Mouse (Mus musculus): ENCODE measurements at regions not wholly inside any gene's neighbourhood (a gene's known extent, or its start where the extent isn't known, plus 50 kb on each side); places are given as distances from the start of the nearest gene placed in this dataset.
"Not testable (repeated sequence)": the region's sequence is repeated elsewhere in the genome, so short reads cannot be mapped to it uniquely, and the experiment has no call there.

DNA sequence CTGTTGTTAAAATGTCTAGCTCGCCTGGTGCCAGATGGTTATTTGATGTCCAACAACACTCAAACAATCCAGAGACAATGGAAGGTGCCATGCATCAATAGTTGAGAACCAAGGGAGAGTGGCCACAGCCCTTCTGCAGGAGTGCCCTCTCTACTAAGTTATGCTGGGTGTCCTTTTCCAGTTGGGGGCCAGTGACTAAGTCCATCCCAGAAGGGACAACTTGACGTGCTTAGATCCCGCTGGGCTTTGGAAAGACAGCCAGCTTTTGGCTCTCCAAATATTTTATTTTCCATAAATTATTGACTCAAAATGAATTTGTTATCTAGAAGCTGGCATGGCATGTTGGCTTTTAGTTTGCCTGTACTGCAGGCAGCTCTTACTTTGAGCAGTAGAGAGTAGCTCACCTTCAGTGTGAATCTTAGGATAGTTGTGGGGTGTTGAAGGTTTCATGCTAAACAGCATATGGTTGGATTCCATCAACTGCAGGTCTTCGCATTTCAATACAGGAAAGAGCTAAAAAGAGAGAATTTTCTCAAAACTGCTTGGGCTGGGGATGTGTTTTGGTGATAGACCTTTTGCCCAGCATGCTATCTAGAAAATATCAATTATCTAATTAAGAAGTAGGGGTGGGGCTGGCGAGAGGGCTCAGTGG, 120.8 kb upstream of the Cpsf6 start:
- in situ Hi-C loops (cut with MboI, MseI): no loop called here

DNA sequence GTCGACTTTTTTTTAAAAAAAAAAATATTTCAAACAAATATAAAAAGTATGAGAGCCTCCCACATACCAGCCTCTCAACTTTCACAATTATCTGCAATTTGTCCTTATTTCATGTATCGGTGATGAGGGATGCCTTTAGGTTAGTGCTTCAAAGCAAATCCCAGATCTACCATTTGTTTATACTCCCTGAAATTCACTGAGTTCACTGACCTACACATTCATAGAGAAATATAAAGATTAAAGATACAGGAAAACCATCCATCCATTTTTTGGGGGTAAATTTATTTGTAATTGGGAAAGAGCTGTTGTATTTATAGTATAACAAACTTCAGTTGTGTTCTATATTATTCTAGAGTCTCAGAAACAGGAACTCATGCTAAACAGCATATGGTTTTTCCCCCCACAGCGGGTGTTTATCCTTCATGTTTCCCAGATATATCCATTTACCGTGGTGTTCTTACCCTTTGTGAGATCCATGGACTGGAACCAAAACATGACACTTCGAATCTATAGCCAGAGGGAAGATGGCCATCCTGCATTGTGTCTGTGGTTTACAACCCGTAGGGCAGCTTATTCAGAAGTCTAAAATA, 120.1 kb upstream of the Cpsf6 start:
- in situ Hi-C loops (cut with MboI, MseI): no loop called here

DNA sequence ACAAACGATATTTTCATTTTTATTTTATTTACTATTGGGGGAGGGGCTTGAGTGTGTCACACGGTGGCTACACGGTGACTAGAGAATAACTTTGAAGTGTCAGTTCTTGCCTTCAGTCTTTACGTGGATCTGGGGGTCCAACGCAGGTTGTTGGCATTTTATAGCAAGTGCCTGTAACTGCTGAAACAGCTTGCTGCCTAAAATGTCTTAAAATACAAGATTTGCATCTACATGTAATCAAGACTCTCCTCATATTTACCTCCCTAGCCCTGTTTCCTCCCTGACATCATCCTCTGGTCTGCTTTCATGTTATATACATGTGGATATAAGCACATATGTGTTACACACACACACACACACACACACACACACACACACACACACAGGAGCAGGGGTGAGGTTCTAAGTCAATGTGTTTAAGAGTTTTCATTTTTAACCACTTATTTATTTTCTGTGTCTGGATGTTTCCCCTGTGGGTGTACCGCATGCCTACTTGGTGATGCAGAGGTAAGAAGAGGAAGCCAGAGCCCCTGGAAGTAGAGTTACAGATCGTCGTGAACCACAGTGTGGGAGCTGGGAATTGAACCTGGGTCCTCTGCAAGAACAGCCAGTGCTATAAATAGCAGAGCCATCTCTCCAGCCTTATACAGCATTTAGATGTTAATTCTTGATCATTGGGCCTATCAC, 119.5 kb upstream of the Cpsf6 start:
- in situ Hi-C loops (cut with MboI, MseI): no loop called here

DNA sequence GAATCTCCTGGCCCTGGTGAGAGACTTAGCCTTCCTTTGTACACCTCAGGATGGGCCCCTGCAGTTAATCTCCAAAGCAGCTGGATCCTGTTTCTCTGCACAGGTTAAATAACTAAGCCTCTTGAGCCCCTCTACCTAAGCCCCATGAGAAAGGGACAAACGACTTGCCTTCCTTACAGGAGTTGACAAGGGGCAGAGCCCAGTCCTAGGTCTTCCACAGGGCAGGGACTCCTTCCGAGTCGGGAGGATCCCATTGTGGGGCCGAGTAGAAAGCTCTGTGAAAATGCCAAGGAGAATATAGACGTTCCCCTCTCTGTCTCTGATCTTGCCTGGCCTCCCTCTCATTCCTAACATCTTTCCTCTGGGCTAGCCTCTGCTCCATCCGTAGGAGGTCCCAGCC, 118.7 kb upstream of the Cpsf6 start:
- in situ Hi-C loops (cut with MboI, MseI): no loop called here

DNA sequence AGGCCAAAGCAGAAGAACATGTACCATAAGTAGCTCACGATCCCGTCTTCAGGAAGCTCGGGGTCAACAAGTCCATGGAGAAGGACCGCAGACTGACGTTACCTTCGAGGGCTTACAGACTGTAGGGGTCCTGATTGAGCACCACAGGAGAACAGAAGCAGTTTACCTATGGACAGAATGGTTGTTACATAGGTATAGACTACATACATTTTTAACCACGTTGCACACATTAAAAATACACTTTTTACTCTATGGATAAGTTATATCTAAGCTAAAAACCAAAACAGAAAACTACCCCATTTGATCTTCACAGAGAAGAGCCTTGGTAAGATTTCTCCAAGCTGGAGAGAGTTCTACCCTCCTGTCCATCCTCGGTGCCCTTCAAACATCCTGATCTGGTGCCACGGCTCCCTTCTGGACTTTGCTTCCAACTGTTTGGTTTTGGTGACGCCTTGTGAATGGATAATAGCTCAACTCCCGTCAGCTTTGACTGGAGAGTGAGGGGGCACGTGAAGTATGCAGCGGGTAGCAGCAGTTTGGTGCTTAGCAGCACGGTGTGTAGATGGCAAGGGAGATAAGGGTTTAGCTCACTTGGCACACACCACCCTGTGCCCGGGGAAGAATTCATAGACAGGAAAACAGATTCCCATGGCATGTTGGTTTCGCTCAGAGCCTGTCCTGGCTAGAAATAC, 117.9 kb upstream of the Cpsf6 start:
- in situ Hi-C loops (cut with MboI, MseI): no loop called here

DNA sequence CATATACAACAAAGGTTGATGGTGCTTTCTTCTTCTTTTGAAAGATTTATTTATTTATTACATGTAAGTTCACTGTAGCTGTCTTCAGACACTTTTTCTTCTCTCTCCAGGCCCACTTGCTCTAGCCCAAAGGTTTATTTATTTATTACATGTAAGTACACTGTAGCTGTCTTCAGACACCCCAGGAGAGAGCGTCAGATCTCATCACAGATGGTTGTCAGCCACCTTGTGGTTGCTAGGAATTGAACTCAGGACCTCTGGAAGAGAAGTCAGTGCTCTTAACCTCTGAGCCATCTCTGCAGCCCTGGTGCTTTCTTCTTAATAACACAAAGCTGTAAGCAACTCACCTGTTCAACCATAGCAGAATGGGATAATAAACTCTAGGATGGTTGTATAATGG, 117.3 kb upstream of the Cpsf6 start:
- in situ Hi-C loops (cut with MboI, MseI): not testable (repeated sequence)

DNA sequence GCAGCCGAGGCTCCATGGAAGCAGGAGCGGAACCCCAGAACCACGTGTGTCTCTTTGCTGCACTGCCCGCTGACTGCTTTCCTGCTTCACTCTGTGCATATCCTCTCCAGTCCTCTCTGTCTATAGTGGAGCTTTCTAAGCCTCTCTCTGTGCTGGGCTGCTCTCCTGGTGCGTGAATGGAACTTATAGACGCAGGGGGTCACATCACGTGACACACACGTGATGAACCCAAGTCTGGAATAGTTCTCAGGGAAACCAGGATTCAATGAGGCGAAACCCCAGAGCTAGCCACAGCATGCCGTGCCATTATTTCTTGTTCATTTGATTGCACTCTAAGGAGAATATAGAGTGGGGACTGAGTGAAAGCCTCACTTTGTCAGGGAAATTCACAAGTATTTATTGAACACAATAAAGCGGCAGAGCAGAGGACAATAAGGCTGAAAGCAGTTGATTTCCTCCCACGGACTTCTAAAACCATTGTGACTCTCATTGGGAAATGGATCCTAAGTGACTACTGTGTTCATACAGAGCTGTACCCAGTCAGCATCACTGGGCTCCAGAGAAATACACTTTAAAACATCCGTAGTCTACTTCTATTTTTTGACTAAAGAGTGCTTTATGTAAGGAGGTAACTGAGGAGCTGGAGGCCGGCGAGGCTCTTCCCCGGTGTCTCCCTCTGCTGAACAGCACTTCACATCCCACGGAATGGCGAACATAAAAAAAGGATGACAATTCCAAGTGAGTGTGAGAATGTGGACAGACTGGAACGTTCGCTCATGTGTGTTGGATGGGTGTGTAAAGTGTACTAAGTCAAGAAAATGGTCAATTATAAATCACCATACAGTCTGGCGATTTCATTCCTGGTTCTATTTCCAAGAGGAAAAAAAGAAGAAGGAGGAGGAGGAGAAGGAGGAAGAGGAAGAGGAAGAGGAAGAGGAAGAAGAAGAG, 116.5 kb upstream of the Cpsf6 start:
- in situ Hi-C loops (cut with MboI, MseI): no loop called here

DNA sequence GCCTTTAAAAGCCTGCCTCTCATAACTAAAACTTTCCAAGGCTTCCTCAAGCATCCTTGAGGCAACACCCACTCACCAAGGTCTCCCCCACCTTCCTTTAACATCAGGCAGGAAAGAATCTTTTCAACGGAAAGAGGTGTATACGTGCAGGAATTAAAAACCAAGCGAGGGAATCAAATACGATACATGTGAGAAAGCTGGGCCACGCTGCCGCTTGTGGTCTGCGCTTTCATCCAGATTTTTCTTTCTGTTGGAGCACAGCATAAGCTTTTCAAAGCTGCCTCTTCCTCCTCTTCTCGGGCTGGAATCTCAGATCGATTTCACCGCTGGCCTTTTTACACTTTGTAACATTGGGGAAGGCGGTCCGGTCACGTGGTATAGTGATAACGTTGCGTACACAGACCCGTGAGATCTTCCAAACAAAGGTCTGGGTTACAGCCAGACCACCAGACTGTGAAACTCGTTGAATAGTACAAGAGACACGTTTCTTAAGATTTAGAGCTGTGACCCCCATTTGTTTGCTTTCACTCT, 114.4 kb upstream of the Cpsf6 start:
- in situ Hi-C loops (cut with MboI, MseI): no loop called here

DNA sequence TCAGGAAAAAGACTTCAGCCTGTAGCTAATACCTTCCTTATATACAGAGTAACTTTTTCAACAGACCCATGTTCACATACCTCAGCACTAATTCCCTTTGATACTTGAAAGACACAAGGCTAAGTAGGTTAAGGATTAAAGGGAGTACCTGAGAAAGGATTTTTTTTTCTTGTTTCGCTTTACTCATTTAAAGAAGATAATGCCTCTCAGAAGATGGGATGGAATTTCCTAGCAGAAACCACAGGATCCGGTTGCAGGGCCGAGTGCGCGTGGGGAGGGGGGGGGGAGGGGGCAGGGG, 114.0 kb upstream of the Cpsf6 start:
- in situ Hi-C loops (cut with MboI, MseI): no loop called here

DNA sequence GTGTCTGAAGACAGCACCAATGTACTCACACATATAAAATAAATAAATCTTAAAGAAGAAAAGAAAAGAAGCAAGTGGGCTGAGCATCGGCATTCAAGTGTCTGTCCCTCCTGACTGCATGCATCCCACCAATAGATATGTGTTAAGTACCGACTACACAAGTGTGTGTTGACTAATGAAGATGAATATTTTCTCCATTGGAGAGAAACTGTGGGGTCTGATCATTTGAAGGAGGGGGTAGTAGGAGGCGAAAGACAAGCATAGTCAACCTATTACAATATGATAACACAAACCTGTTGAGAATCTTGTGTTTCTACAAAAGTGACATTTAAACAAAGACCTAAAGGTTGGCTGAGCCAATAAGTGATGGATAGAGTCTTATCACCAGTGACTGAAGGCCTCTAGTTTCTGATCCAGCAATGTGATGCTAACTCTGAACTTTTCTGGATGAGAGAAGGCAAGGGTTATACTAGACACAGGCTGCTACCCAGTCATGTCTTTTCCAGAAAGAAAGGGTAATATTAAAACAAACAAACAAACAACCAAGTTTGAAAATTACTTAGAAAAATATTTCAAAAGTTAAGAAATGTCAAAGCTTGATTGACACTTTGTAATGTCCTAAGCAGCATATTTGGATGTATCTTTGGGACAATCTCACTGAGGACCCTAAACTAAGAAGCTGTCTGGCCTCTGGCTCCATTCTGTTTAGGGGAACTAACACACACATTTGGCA, 113.4 kb upstream of the Cpsf6 start:
- in situ Hi-C loops (cut with MboI, MseI): no loop called here

DNA sequence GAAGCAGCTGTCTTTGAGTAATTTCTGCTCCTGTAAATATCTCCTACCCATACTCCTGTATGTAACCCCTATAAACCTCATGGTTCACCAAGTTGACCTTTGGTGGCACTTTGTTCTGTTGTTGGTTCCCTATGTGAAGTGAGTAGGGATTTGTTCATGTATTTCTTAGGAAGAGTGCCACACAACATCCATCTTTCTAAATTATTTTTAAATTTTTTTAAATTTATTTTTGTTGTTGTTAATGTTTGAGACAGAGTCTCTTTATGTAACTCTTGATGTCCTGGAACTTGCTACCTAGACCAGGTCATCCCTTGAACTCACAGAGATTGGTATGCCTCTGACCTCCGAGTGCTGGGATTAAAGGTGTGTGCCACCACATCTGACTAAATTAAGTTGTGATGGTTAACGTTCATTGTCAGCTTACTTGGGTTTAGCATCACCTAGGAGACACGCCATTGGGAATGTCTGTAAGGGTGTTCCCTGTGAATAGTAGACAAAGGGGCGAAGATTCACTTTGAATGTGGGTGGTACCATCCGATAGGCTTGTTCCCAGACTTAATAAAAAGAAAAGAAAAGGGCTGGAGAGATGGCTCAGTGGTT, 112.7 kb upstream of the Cpsf6 start:
- in situ Hi-C loops (cut with MboI, MseI): no loop called here

DNA sequence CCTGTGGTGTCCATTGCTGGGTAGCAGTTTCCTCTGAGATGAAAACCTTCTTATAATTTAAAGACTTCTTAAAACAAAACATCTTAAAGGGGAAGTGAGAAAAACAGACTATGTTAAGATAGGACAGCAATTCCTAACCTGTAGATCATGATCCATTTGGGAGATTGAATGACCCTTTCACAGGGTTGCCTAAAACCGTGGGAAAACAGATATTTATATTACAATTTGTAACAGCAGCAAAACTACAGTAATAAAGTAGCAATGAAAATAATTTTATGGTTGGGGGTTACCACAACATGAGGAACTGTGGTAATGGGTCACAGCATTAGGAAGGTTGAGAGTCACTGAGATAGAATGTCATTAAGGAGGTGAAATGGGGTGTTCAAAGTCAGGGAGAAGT, 111.9 kb upstream of the Cpsf6 start:
- in situ Hi-C loops (cut with MboI, MseI): no loop called here

DNA sequence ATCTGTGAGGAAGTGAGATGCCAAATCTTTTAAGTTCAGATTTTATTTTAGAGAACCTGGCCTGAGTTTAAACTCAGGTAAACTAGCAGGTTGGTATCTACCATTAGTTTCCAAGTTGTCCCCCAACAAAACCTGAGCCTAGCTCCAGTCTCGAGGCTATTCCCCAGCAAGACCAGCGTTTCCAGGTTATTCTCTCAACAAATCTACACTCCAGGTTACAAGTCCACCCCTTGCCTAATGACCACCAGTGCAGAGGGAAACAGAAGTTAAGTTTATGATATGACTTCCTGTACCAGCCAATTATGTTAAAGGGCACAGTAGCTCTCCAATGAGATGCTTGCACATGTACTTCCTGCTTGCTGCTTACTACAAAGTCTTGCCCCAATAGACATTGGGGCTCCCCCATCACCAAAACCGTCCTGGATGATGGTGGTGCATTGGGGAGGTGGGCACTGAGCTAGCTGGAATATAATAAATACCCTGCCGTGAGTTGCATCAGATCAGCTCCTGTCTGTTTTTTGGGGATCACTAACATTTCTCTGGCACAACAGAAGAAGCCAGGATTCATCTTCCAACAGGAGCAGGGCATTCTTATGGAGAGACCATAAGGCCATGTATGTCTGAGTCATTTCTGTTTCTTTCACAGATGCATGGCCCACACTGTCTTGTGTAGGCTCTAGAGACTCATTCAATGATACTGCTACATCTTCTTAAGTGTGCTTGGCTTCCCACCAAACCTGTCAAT, 111.2 kb upstream of the Cpsf6 start:
- in situ Hi-C loops (cut with MboI, MseI): no loop called here

DNA sequence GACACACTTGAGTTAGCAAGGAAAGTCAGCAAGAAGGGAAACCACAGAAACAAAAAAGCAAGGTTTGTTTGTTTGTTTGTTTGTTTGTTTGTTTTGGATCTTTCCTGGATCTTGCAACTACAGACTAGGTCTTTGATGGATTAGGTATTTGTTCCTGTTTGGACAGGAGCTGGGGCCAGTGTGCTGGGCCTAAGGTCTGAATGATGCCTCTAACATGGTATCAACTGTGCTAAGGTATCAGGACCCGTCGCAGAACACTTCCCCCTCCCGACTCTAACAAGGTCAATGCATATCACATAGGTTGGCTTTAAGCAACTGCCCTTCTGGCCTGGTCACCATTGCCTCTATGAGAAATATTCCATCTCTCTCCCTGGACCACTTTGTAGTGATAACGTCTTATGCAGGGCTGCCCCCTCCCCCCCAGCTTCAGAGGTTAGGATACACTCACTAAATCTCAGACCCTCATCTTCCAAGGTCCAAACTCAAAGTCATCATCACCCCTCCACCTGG, 103.3 kb upstream of the Cpsf6 start:
- in situ Hi-C loops (cut with MboI, MseI): no loop called here

DNA sequence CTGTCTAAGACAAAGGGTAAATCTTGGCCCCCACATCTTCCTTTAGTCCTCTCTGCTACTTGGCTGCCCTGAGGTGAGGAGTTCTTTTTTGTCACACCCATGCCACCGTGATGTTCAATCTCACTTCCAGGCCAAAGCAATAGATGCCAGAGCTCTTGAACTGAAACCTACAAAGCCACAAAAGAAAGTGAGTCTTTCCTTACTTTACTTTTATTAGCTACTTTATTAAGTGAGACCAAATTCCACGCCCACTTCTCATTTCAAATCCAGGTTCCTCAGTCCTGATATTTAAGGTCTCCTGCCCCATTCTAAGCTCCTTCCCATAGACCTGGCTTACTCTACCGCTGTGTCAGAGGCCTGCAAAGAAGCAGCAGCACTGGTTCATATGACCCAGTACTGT, 102.5 kb upstream of the Cpsf6 start:
- in situ Hi-C loops (cut with MboI, MseI): no loop called here

DNA sequence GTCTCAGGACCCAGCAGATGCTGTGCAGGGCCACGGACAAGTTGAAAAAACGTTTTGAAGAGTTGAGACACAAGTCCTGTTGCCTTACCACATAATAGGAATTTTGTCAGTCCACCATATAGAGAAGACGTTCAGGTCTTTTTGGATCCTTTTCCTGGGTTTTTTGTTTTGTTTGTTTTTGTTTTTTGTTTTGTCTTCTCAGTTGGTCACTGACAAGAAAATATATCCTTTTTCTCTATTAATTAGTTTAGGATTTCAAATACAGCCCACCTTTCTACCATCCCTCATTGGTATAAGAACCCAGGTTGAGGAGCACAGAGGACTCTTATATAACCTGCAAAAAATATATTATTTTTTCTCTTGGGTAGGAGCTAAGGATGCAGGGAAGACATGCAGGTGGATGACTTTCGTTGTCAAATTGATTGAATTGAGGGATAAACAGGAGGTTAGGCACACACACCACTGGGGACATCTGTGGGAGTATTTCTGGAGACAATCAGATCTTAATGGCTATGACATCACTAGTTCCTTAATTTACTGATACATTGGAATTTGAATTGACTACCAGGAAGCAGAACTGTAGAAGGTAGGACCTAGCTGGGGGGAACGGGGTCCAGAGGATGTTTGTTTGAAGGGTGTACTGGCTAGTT, 101.7 kb upstream of the Cpsf6 start:
- in situ Hi-C loops (cut with MboI, MseI): no loop called here

DNA sequence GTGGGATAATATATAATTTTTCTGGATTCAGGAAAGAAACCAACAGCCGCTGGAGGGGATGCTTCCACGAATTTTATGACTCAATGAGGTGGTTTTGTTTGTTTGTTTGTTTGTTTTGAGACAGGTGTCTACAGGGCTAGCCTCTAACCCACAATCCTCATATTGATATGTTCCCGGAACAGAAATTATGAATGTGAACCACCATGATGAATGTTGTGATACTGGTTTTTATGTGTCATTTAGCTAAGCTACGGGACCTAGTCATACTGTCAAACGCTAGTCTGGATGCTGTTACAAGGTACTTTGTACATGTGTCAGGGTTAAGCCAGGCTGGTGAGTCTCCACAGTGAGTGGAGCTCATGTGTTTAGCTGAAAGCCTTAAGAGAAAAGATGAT, 100.6 kb upstream of the Cpsf6 start:
- in situ Hi-C loops (cut with MboI, MseI): no loop called here

DNA sequence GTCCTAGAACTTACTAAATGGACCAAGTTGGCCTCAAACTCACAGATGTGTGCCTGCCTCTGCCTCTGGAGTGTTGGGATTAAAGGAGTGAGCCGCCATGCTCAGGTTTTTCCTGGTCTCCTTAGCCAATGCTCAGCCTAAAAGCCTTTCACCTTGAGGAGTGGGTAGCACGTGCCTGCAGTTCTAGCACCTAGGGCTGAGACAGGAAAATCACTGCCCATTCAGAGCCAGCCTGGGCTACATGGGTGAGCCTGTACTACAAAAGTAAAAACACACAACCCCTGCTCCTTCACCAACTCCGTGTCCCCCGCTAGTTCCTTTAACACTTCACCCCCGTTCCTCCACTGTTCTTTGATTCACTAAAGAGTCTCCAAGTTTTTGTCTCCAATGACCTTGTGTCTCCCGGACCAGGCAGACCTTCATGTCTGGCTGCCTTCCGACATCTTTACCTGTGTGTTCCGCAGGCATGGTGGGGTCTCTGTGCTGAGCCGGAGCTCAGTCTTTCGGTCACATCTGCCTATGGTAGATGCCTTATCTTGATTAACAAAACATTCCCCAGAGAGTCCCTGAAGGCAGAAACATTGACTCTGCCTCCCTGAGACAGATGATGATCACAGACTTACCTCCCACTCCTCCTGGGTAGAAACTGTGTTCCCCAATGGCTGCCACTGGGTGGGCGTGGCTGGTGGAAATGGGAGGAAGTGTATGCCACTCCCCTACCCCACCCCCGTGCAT, 100.1 kb upstream of the Cpsf6 start:
- in situ Hi-C loops (cut with MboI, MseI): no loop called here
